Mouse (Mus musculus): ENCODE data around the gene Pa2g4. TPM values are rescaled to one million over a fixed set of nuclear protein-coding genes. Genes with fewer than 3 reads are reported as not detected.

Pa2g4 gene
- total and polyA plus RNA-seq, 3 experiments = 232 to 663 (median 298) TPM

DNA sequence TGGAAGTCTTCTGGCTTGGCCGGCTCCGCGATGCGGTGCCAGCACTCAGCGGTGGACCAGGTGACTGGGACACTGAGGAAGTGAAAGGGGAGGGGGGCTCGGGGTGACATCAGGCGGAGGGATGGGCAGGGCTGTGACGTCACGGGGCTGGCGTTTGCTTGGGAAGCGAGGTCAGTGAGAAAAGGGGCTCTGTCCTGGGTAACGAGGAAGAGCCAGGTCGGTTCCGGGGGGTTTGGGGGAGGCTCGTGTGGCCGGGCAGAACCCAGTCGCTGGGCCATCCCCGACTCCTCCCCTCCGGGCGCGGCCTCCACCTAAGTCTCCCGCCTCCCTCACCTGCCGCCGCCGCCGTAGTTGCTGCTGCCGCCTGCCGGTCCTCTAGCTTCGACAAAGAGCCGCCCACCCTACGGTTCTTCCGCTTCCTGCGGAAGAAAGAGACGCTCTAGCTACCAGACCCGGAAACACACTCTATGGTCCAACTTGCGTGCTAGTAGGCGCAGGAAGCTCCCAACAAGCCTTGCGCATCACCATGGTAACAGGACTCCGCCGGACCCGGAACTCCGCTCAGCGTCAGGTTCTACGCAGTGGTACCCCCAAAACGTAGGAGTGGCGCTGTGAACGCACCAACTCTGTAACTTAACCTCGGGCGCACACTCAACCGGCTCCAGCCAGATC is 18.3 kb downstream of the Pa2g4 start, which contains the start of gene Zc3h10 (continued):
- TF ChIP-seq CHD1 (IDR thresholded peaks at IDR 0.05; ENCODE audit: low read depth, low read length) (no peak; the same call in 1 of the 2 replicates), SIN3A (IDR thresholded peaks at IDR 0.05; ENCODE audit: low read length) (peak; percentile 98), RCOR1 (IDR thresholded peaks at IDR 0.05; ENCODE audit: low read depth, low read length) (peak; percentile 51; the same call in 1 of the 2 replicates), ZKSCAN1 (IDR thresholded peaks at IDR 0.05; ENCODE audit: low read depth, low read length) (no peak)

DNA sequence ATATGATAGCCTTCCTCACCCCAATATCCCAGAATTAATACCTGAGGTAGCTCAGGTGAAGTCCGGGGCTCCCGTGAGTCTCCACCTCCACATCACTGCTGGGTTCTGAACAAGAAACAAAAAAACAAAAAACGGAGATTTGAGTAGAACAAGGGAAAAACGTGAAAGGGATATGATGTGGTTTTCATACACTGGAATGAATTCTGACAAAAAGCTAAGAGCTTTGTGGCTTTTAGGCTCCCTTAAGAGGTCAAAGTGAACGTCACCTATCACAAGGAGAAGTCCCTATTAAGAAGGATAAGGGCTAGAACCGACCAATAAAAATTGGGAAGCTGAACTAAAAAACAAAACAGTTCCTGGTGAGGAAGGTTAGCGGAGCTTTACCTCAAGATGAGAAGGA is 19.0 kb downstream of the Pa2g4 start:
- peak overlapping the region; percentile 75 to 96 for H3K4me3 ChIP-seq (ENCODE audit: control insufficient read depth in 1 of 2, insufficient read depth in 1 of 2, low read depth in 2 of 2, low read length in 2 of 2)
- no peak for DNase-seq (ENCODE audit: low read depth, low spot score)
- peak overlapping the region; percentile 85 for H3K27ac ChIP-seq (ENCODE audit: control insufficient read depth, low read depth, low read length)
- H3K27me3 ChIP-seq (ENCODE audit: control insufficient read depth in 1 of 2, insufficient read depth in 2 of 2, low read length in 2 of 2) = no peaks in the 10 kb centered on the region
- peak overlapping the region; percentile 84 for H3K9ac ChIP-seq (ENCODE audit: control insufficient read depth, low read depth, low read length, poor library complexity, severe bottlenecking)
- peaks cover 18% of the 10 kb centered on the region for H3K79me2 ChIP-seq (ENCODE audit: control insufficient read depth, insufficient read depth, low read length, poor library complexity)
- peaks cover 0 to 8% of the 10 kb centered on the region in 2 experiments; a peak in 2 of 4 replicates for H3K36me3 ChIP-seq (ENCODE audit: control insufficient read depth in 1 of 2, insufficient read depth in 2 of 2, low read length in 2 of 2)
- peaks cover 0 to 16% of the 10 kb centered on the region in 2 experiments; a peak in 2 of 4 replicates for H3K4me1 ChIP-seq (ENCODE audit: control insufficient read depth in 1 of 2, insufficient read depth in 2 of 2, low read length in 2 of 2)
- TF ChIP-seq GATA1 (IDR thresholded peaks at IDR 0.05; ENCODE audit: low read depth, low read length) (0 out of 2 replicates have a peak, but pooled peaks have one; percentile 29), TBP (IDR thresholded peaks at IDR 0.05; ENCODE audit: low read depth, low read length) (peak; percentile 17; the same call in 1 of the 2 replicates), ZC3H11A (IDR thresholded peaks at IDR 0.05; ENCODE audit: low read depth, low read length) (no peak)
- no peaks in the 10 kb centered on the region for H3K9me3 ChIP-seq (replicated peaks; ENCODE audit: insufficient read depth, low read length)

DNA sequence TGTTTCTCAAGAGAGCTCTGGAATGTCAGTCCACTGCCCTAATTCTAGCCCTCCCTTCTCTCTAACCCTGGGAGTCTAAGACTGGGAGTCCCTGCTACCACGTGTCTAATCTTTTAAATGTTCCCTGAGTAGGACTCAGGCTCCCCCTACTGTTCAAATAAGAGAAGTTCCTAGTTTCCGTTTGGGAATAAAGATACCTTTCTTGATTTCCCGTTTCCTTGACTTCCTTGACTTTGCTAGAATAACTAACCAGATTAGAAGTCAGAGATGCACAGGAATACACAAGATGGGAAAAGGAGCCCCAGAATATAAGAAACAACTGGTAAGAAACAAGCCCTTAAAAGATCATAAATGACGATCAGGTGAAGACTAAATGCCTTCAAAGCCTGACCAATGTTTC is 19.4 kb downstream of the Pa2g4 start:
- Histone ChIP-seq H3K4me1 (ENCODE audit: control insufficient read depth in 1 of 2, insufficient read depth in 2 of 2, low read length in 2 of 2) (peaks cover 0 to 16% of the 10 kb centered on the region in 2 experiments; a peak in 2 of 4 replicates), H3K79me2 (ENCODE audit: control insufficient read depth, insufficient read depth, low read length, poor library complexity) (peaks cover 18% of the 10 kb centered on the region), H3K9me3 (replicated peaks; ENCODE audit: insufficient read depth, low read length) (no peaks in the 10 kb centered on the region), H3K27ac (ENCODE audit: control insufficient read depth, low read depth, low read length) (peak overlapping the region; percentile 85), H3K9ac (ENCODE audit: control insufficient read depth, low read depth, low read length, poor library complexity, severe bottlenecking) (peak overlapping the region; percentile 84), H3K4me3 (ENCODE audit: control insufficient read depth in 1 of 2, insufficient read depth in 1 of 2, low read depth in 2 of 2, low read length in 2 of 2) (peak overlapping the region; percentile 75 to 96), H3K27me3 (ENCODE audit: control insufficient read depth in 1 of 2, insufficient read depth in 2 of 2, low read length in 2 of 2) (no peaks in the 10 kb centered on the region), H3K36me3 (ENCODE audit: control insufficient read depth in 1 of 2, insufficient read depth in 2 of 2, low read length in 2 of 2) (peaks cover 0 to 8% of the 10 kb centered on the region in 2 experiments; a peak in 2 of 4 replicates)
- DNase-seq (ENCODE audit: low read depth, low spot score) = peak; percentile 84
- no peak for TF ChIP-seq POLR2AphosphoS5 (IDR thresholded peaks at IDR 0.05; ENCODE audit: borderline replicate concordance, low read depth, low read length)
- TF ChIP-seq USF2 (IDR thresholded peaks at IDR 0.05; ENCODE audit: borderline replicate concordance in 1 of 2, insufficient read depth in 1 of 2, low read depth in 1 of 2, low read length in 2 of 2) = no peak
- TF ChIP-seq NELFE (IDR thresholded peaks at IDR 0.05; ENCODE audit: low read depth, low read length) = no peak
- TF ChIP-seq MAX (IDR thresholded peaks at IDR 0.05; ENCODE audit: low read length) = peak; percentile 96
- no peak for TF ChIP-seq GABPA (IDR thresholded peaks at IDR 0.05; ENCODE audit: low read depth, low read length)
- TF ChIP-seq HCFC1 (IDR thresholded peaks at IDR 0.05; ENCODE audit: low read depth, low read length) = peak; percentile 65
- peak; percentile 81 for TF ChIP-seq SMC3 (IDR thresholded peaks at IDR 0.05; ENCODE audit: low read depth, low read length)
- no peak for TF ChIP-seq TCF12 (IDR thresholded peaks at IDR 0.05; ENCODE audit: low read depth, low read length)
- 0 out of 2 replicates have a peak, but pooled peaks have one; percentile 11 for TF ChIP-seq ETS1 (IDR thresholded peaks at IDR 0.05; ENCODE audit: low read depth, low read length)
- 0 out of 2 replicates have a peak, but pooled peaks have one; percentile 39 for TF ChIP-seq TBP (IDR thresholded peaks at IDR 0.05; ENCODE audit: low read depth, low read length)
- TF ChIP-seq ZKSCAN1 (IDR thresholded peaks at IDR 0.05; ENCODE audit: low read depth, low read length) = no peak
- TF ChIP-seq ZMIZ1 (IDR thresholded peaks at IDR 0.05; ENCODE audit: low read depth, low read length) = no peak
- no peak for TF ChIP-seq MAZ (IDR thresholded peaks at IDR 0.05; ENCODE audit: low read depth, low read length)
- peak; percentile 99 for TF ChIP-seq MXI1 (IDR thresholded peaks at IDR 0.05; ENCODE audit: low read depth, low read length)
- TF ChIP-seq CHD2 (IDR thresholded peaks at IDR 0.05; ENCODE audit: low read length) = no peak
- TF ChIP-seq CHD1 (IDR thresholded peaks at IDR 0.05; ENCODE audit: low read depth, low read length) = no peak
- TF ChIP-seq SIN3A (IDR thresholded peaks at IDR 0.05; ENCODE audit: low read length) = peak; percentile 96
- peak; percentile 100 for TF ChIP-seq MYC (IDR thresholded peaks at IDR 0.05; ENCODE audit: low read depth, low read length)
- TF ChIP-seq KAT2A (conservative IDR thresholded peaks at IDR 0.05; ENCODE audit: low read depth, low read length) = no peak
- TF ChIP-seq UBTF (IDR thresholded peaks at IDR 0.05; ENCODE audit: borderline replicate concordance, insufficient read depth, low read depth, low read length) = no peak
- TF ChIP-seq RAD21 (IDR thresholded peaks at IDR 0.05; ENCODE audit: low read depth, low read length) = peak; percentile 90
- TF ChIP-seq POLR2A (IDR thresholded peaks at IDR 0.05; ENCODE audit: control insufficient read depth in 1 of 2, insufficient read depth in 1 of 2, low read depth in 1 of 2, low read length in 2 of 2, poor library complexity in 1 of 2) = peak in 1 of 2 experiments; percentile 37; a peak in 1 of 4 replicates
- TF ChIP-seq RCOR1 (IDR thresholded peaks at IDR 0.05; ENCODE audit: low read depth, low read length) = no peak
- TF ChIP-seq MAFK (IDR thresholded peaks at IDR 0.05; ENCODE audit: borderline replicate concordance, low read depth, low read length) = no peak
- TF ChIP-seq POLR2AphosphoS2 (IDR thresholded peaks at IDR 0.05; ENCODE audit: low read length) = no peak
